Mouse (Mus musculus): ENCODE results near the gene Pou2f1. TPM values are rescaled to one million over a fixed set of nuclear protein-coding genes. Genes with fewer than 3 reads are reported as not detected.
A peak's percentile ranks its signal among the peaks of the same experiment; 100 is the strongest.

Gene Pou2f1
- total and polyA plus RNA-seq, 3 experiments: 4.6 to 10.2 TPM; not detected in 1

DNA sequence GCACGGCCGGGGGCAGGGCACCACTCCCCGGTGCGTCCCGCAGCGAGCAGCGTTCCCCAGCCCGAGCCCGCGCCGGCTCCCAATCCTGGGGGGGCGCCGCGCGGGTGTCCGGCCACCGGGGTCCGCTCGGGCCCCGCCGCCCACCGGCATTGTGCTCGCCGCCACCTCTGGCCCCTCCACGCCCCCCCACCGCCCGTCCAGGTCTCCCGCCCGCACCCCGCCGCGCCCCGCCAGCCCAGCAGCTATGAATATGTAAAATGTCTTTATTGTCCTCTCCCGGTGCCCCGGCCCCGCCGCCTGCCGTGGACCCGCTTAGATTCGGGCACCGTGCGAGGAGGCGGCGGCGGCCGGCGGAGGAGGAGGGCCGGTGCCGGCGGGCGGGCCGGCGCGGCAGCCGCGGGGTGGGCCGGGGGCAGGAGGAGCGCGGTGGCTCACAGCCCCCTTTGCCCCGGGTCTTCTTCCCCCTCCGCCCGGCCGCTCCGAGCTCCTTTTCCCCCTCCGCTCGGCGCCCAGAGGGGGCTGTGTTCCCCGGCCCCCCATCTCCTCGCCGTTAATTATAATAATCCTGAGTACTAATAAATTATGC lies 481 bp downstream of the Pou2f1 start:
- H3K27me3 ChIP-seq (ENCODE audit: control insufficient read depth in 1 of 2, insufficient read depth in 2 of 2, low read length in 2 of 2): no peaks in the 10 kb centered on the region
- DNase-seq (ENCODE audit: low read depth, low spot score): no peak
- TF ChIP-seq ZNF384 (IDR thresholded peaks at IDR 0.05; ENCODE audit: low read depth, low read length) (no peak), TAL1 (IDR thresholded peaks at IDR 0.05; ENCODE audit: low read length) (no peak), CTCF (IDR thresholded peaks at IDR 0.05 in 2 of 3, conservative IDR thresholded peaks at IDR 0.05 in 1 of 3; ENCODE audit: control insufficient read depth in 1 of 3, insufficient read depth in 1 of 3, low read depth in 2 of 3, low read length in 3 of 3, poor library complexity in 1 of 3, severe bottlenecking in 1 of 3) (no peak), TCF12 (IDR thresholded peaks at IDR 0.05; ENCODE audit: low read depth, low read length) (no peak), EP300 (IDR thresholded peaks at IDR 0.05; ENCODE audit: low read depth in 1 of 2, low read length in 2 of 2) (no peak), MEF2A (IDR thresholded peaks at IDR 0.05; ENCODE audit: extremely low read depth, insufficient replicate concordance, low read depth, low read length, poor library complexity, severe bottlenecking) (no peak), ZKSCAN1 (IDR thresholded peaks at IDR 0.05; ENCODE audit: low read depth, low read length) (no peak), RCOR1 (IDR thresholded peaks at IDR 0.05; ENCODE audit: low read depth, low read length) (no peak), RAD21 (IDR thresholded peaks at IDR 0.05; ENCODE audit: low read depth, low read length) (no peak), BHLHE40 (IDR thresholded peaks at IDR 0.05; ENCODE audit: borderline replicate concordance, low read depth, low read length) (no peak), MAZ (IDR thresholded peaks at IDR 0.05; ENCODE audit: low read depth, low read length) (no peak), USF1 (IDR thresholded peaks at IDR 0.05; ENCODE audit: low read depth, low read length) (no peak), MXI1 (IDR thresholded peaks at IDR 0.05; ENCODE audit: low read depth, low read length) (no peak), E2F4 (IDR thresholded peaks at IDR 0.05; ENCODE audit: borderline replicate concordance, low read depth, low read length) (no peak), KAT2A (conservative IDR thresholded peaks at IDR 0.05; ENCODE audit: low read depth, low read length) (no peak)
- peaks cover 20% of the 10 kb centered on the region for H3K79me2 ChIP-seq (ENCODE audit: control insufficient read depth, insufficient read depth, low read length, poor library complexity)
- peak overlapping the region; percentile 81 to 97 for H3K4me3 ChIP-seq (ENCODE audit: control insufficient read depth in 1 of 2, insufficient read depth in 1 of 2, low read depth in 2 of 2, low read length in 2 of 2)
- H3K9ac ChIP-seq (ENCODE audit: control insufficient read depth, low read depth, low read length, poor library complexity, severe bottlenecking): peak overlapping the region; percentile 87
- H3K4me1 ChIP-seq (ENCODE audit: control insufficient read depth in 1 of 2, insufficient read depth in 2 of 2, low read length in 2 of 2): peaks cover 3 to 9% of the 10 kb centered on the region in 2 experiments; a peak in 3 of 4 replicates
- peaks cover 0 to 13% of the 10 kb centered on the region in 2 experiments; a peak in 2 of 4 replicates for H3K36me3 ChIP-seq (ENCODE audit: control insufficient read depth in 1 of 2, insufficient read depth in 2 of 2, low read length in 2 of 2)
- H3K9me3 ChIP-seq (replicated peaks; ENCODE audit: insufficient read depth, low read length): no peaks in the 10 kb centered on the region
- H3K27ac ChIP-seq (ENCODE audit: control insufficient read depth, low read depth, low read length): peak overlapping the region; percentile 92

DNA sequence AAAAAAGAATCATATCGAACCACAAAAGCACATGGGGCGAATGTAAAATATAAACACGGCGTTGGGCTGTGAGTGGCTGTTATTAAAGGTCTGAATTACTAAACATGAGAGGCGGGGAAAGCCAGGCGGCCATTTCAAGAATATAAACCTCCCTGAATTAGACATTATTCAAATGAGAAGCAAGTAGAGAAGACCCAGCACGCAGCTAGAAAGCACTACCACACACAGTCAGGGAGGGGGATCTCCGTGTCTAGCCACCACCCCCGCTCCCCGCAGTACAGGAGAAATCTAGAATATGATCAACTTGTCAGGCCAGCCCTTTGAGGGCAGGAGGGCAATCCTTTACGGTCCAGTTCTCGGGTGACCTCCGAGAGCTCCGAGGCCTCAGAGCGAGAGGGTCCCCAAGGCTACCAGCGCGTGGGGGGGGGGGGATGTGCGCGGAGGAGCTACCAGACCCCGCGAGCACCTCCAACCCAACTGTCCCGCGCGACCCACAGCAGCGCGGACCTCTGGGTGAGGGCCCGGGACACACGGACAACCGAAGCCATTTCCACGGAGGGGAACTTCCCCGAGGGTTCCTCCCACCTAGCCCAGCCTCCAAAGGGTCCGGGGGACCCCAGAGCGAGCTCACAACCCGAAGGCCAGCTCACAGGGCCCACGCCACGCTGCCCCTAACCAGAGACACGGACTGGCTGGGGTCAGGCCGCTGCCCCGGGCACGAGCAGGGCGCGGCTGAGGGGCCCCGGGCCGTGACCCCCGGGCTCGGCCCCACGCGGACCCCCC lies 1.2 kb downstream of the Pou2f1 start:
- Histone ChIP-seq H3K27me3 (ENCODE audit: control insufficient read depth in 1 of 2, insufficient read depth in 2 of 2, low read length in 2 of 2) (no peaks in the 10 kb centered on the region), H3K79me2 (ENCODE audit: control insufficient read depth, insufficient read depth, low read length, poor library complexity) (peaks cover 20% of the 10 kb centered on the region), H3K9me3 (replicated peaks; ENCODE audit: insufficient read depth, low read length) (no peaks in the 10 kb centered on the region), H3K36me3 (ENCODE audit: control insufficient read depth in 1 of 2, insufficient read depth in 2 of 2, low read length in 2 of 2) (peaks cover 0 to 13% of the 10 kb centered on the region in 2 experiments; a peak in 2 of 4 replicates), H3K4me1 (ENCODE audit: control insufficient read depth in 1 of 2, insufficient read depth in 2 of 2, low read length in 2 of 2) (peaks cover 3 to 9% of the 10 kb centered on the region in 2 experiments; a peak in 3 of 4 replicates), H3K27ac (ENCODE audit: control insufficient read depth, low read depth, low read length) (peak overlapping the region; percentile 62), H3K9ac (ENCODE audit: control insufficient read depth, low read depth, low read length, poor library complexity, severe bottlenecking) (peak overlapping the region; percentile 87), H3K4me3 (ENCODE audit: control insufficient read depth in 1 of 2, insufficient read depth in 1 of 2, low read depth in 2 of 2, low read length in 2 of 2) (peak overlapping the region; percentile 81 to 97)
- peak; percentile 85 for DNase-seq (ENCODE audit: low read depth, low spot score)
- no peak for TF ChIP-seq CHD2 (IDR thresholded peaks at IDR 0.05; ENCODE audit: low read length)
- TF ChIP-seq JUND (IDR thresholded peaks at IDR 0.05; ENCODE audit: low read depth, low read length): no peak
- TF ChIP-seq SIN3A (IDR thresholded peaks at IDR 0.05; ENCODE audit: low read length): peak; percentile 99
- TF ChIP-seq ZMIZ1 (IDR thresholded peaks at IDR 0.05; ENCODE audit: low read depth, low read length): 0 out of 2 replicates have a peak, but pooled peaks have one; percentile 66
- 0 out of 2 replicates have a peak, but pooled peaks have one; percentile 56 for TF ChIP-seq MAZ (IDR thresholded peaks at IDR 0.05; ENCODE audit: low read depth, low read length)
- no peak for TF ChIP-seq ZNF384 (IDR thresholded peaks at IDR 0.05; ENCODE audit: low read depth, low read length)
- TF ChIP-seq NELFE (IDR thresholded peaks at IDR 0.05; ENCODE audit: low read depth, low read length): peak; percentile 53
- no peak for TF ChIP-seq ZC3H11A (IDR thresholded peaks at IDR 0.05; ENCODE audit: low read depth, low read length)
- no peak for TF ChIP-seq GABPA (IDR thresholded peaks at IDR 0.05; ENCODE audit: low read depth, low read length)
- TF ChIP-seq RAD21 (IDR thresholded peaks at IDR 0.05; ENCODE audit: low read depth, low read length): no peak
- no peak for TF ChIP-seq RCOR1 (IDR thresholded peaks at IDR 0.05; ENCODE audit: low read depth, low read length)
- no peak; the same call in 1 of the 2 replicates for TF ChIP-seq MYC (IDR thresholded peaks at IDR 0.05; ENCODE audit: low read depth, low read length)
- TF ChIP-seq POLR2A (IDR thresholded peaks at IDR 0.05; ENCODE audit: control insufficient read depth in 1 of 2, insufficient read depth in 1 of 2, low read depth in 1 of 2, low read length in 2 of 2, poor library complexity in 1 of 2): peak in 1 of 2 experiments; percentile 57; a peak in 2 of 4 replicates
- no peak for TF ChIP-seq MAFK (IDR thresholded peaks at IDR 0.05; ENCODE audit: borderline replicate concordance, low read depth, low read length)
- no peak for TF ChIP-seq USF1 (IDR thresholded peaks at IDR 0.05; ENCODE audit: low read depth, low read length)
- TF ChIP-seq TAL1 (IDR thresholded peaks at IDR 0.05; ENCODE audit: low read length): no peak
- TF ChIP-seq POLR2AphosphoS2 (IDR thresholded peaks at IDR 0.05; ENCODE audit: low read length): peak; percentile 32; the same call in 1 of the 2 replicates
- no peak for TF ChIP-seq UBTF (IDR thresholded peaks at IDR 0.05; ENCODE audit: borderline replicate concordance, insufficient read depth, low read depth, low read length)
- TF ChIP-seq TCF12 (IDR thresholded peaks at IDR 0.05; ENCODE audit: low read depth, low read length): 0 out of 2 replicates have a peak, but pooled peaks have one; percentile 14
- TF ChIP-seq E2F4 (IDR thresholded peaks at IDR 0.05; ENCODE audit: borderline replicate concordance, low read depth, low read length): no peak

Measured in MEL (cell line).